29 mouse cellular contexts compared by ENCODE assay signal in genomic region chr5:70389926-70390325, GRCm38 (mm10).
DNase-seq lines count a peak whose midpoint lies in the region; ATAC-seq lines count a peak whose summit lies in the region.
"Had no signal": no experiment of that assay in that cellular context is flagged by ENCODE, and none has a peak within 500 bp of the region (broad histone marks: within the 10 kb centered on the region; RNA-seq: fewer than 3 reads in every experiment).

No protein-coding gene starts in this region.

- no peak overlapping the region for H3K27ac ChIP-seq in kidney, embryonic 14.5 days (ENCODE audit: low read depth, low read length)
- H3K27ac ChIP-seq: forebrain, embryonic 10.5 days; hindbrain, embryonic 10.5 days; hindbrain, embryonic 15.5 days; intestine, embryonic 15.5 days; limb, embryonic 10.5 days; limb, embryonic 15.5 days; liver, embryonic 15.5 days; midbrain, embryonic 10.5 days; midbrain, embryonic 15.5 days; neural tube, embryonic 15.5 days had no signal

- H3K9me3 ChIP-seq in kidney, embryonic 14.5 days (ENCODE audit: control insufficient read depth, low read length), result no peaks in the 10 kb centered on the region
- H3K9me3 ChIP-seq: forebrain, embryonic 10.5 days; hindbrain, embryonic 10.5 days; hindbrain, embryonic 15.5 days; intestine, embryonic 15.5 days; limb, embryonic 10.5 days; limb, embryonic 15.5 days; liver, embryonic 15.5 days; midbrain, embryonic 10.5 days; midbrain, embryonic 15.5 days; neural tube, embryonic 15.5 days had no signal

- no peak overlapping the region for H3K9ac ChIP-seq in kidney, embryonic 14.5 days (ENCODE audit: low read depth, low read length)
- H3K9ac ChIP-seq: forebrain, postnatal 0 days; hindbrain, embryonic 15.5 days; intestine, embryonic 15.5 days; limb, embryonic 15.5 days; liver, embryonic 15.5 days; lung, embryonic 14.5 days; midbrain, embryonic 15.5 days; neural tube, embryonic 15.5 days had no signal

- 50% methylated on average over 2 of the region's 2 CpGs for WGBS in kidney, embryonic 14.5 days

- peak; percentile 66 for DNase-seq in Muller cell, postnatal 12 days (ENCODE audit: inconsistent ontology term)
- DNase-seq in kidney, adult 11 months, result peak; percentile 78
- DNase-seq in kidney, postnatal 14 days, result peak; percentile 64
- DNase-seq in layer of hippocampus, adult 8-10 months (ENCODE audit: low spot score in 2 of 2), result no peak
- no peak for DNase-seq in thymus, postnatal 0 days (ENCODE audit: low spot score)
- DNase-seq in thymus, postnatal 4 days, result no peak
- DNase-seq: adrenal gland, adult 2 months; adrenal gland, postnatal 36 days; cerebellum, adult 2 months; cerebellum, postnatal 14 days; forebrain, postnatal 0 days; gastrocnemius, postnatal 10 days; heart, postnatal 14 days; lung, embryonic 14.5 days; lung, postnatal 14 days; retina, postnatal 1 day; right cerebral cortex, postnatal 14 days had no signal

- no peak overlapping the region for H3K4me3 ChIP-seq in kidney, embryonic 14.5 days (ENCODE audit: low read length)
- H3K4me3 ChIP-seq: forebrain, embryonic 10.5 days; hindbrain, embryonic 10.5 days; hindbrain, embryonic 15.5 days; intestine, embryonic 15.5 days; limb, embryonic 10.5 days; limb, embryonic 15.5 days; liver, embryonic 15.5 days; midbrain, embryonic 10.5 days; midbrain, embryonic 15.5 days; neural tube, embryonic 15.5 days had no signal

- no peak overlapping the region for H3K4me2 ChIP-seq in kidney, embryonic 14.5 days (replicated peaks; ENCODE audit: low read depth, low read length)
- H3K4me2 ChIP-seq: hindbrain, embryonic 15.5 days; intestine, embryonic 15.5 days; limb, embryonic 15.5 days; liver, embryonic 15.5 days; lung, embryonic 14.5 days; midbrain, embryonic 15.5 days; neural tube, embryonic 15.5 days had no signal

- H3K4me1 ChIP-seq in kidney, embryonic 14.5 days (ENCODE audit: control insufficient read depth, insufficient read depth, low read length), result no peaks in the 10 kb centered on the region
- H3K4me1 ChIP-seq: forebrain, embryonic 10.5 days; hindbrain, embryonic 10.5 days; hindbrain, embryonic 15.5 days; intestine, embryonic 15.5 days; limb, embryonic 10.5 days; limb, embryonic 15.5 days; liver, embryonic 15.5 days; midbrain, embryonic 10.5 days; midbrain, embryonic 15.5 days; neural tube, embryonic 15.5 days had no signal

- no peaks in the 10 kb centered on the region for H3K27me3 ChIP-seq in kidney, embryonic 14.5 days (ENCODE audit: control insufficient read depth, insufficient read depth, low read length)
- H3K27me3 ChIP-seq: hindbrain, embryonic 15.5 days; intestine, embryonic 15.5 days; limb, embryonic 15.5 days; liver, embryonic 15.5 days; midbrain, embryonic 15.5 days; neural tube, embryonic 15.5 days had no signal

- no peaks in the 10 kb centered on the region for H3K36me3 ChIP-seq in kidney, embryonic 14.5 days (ENCODE audit: control insufficient read depth, insufficient read depth, low read length)
- H3K36me3 ChIP-seq: forebrain, embryonic 10.5 days; hindbrain, embryonic 10.5 days; hindbrain, embryonic 15.5 days; intestine, embryonic 15.5 days; limb, embryonic 10.5 days; limb, embryonic 15.5 days; liver, embryonic 15.5 days; midbrain, embryonic 10.5 days; midbrain, embryonic 15.5 days; neural tube, embryonic 15.5 days had no signal

- peak; percentile 79; the same call in 1 of the 2 replicates for ATAC-seq in kidney, embryonic 14.5 days (ENCODE audit: low FRiP score, low TSS enrichment)
- ATAC-seq: CD4-positive, CD25-positive, alpha-beta regulatory T cell, adult 4 months; forebrain, postnatal 0 days; intestine, embryonic 15.5 days; midbrain, embryonic 15.5 days had no signal

Comparison
In these comparisons a context has a peak if more than half of its experiments do, and no peak if none do; other contexts are left out.
1. DNase-seq: peak in Muller cell, postnatal 12 days (single experiment), kidney, adult 11 months (single experiment) and kidney, postnatal 14 days (single experiment); none in layer of hippocampus, adult 8-10 months (0 of 2), thymus, postnatal 0 days (single experiment) and thymus, postnatal 4 days (single experiment).